Mouse (Mus musculus) spleen, adult 2 months (tissue): Measurements from ENCODE around the gene Nos1ap. TPM values are rescaled to one million over a fixed set of nuclear protein-coding genes. Genes with fewer than 3 reads are reported as not detected.

ENCODE experiments used
- DNase-seq, 2 experiments: peaks; one replicate each; pipeline versions ENCODE4 v3.0.0 to v3.0.0-alpha.2; 2012 to 2021; ENCODE audit warnings: low spot score in 2 of 2, low read depth in 1 of 2
- H3K27ac ChIP-seq: fragments of 200-500 bp; 2 replicates; pipeline ENCODE4 v1.5.1; 2012; ENCODE audit warnings: low read length, inconsistent platforms; ENCODE audit not compliant: insufficient read depth
- H3K27me3 ChIP-seq: fragments of 200-500 bp; 2 replicates; pipeline ENCODE4 v1.6.1; 2012; ENCODE audit warnings: mild to moderate bottlenecking, moderate library complexity, low read length, inconsistent platforms; ENCODE audit not compliant: control insufficient read depth, insufficient read depth
- H3K36me3 ChIP-seq: fragments of 200-500 bp; 2 replicates; pipeline ENCODE4 v1.6.1; 2012; ENCODE audit warnings: mild to moderate bottlenecking, low read length, inconsistent platforms; ENCODE audit not compliant: control insufficient read depth, insufficient read depth
- H3K4me1 ChIP-seq: fragments of 200-500 bp; 2 replicates; pipeline ENCODE4 v1.6.1; 2011; ENCODE audit warnings: inconsistent platforms; ENCODE audit not compliant: control insufficient read depth, insufficient read depth, insufficient read length
- H3K4me3 ChIP-seq: fragments of 200-500 bp; 2 replicates; pipeline ENCODE4 v1.5.1; 2011; ENCODE audit warnings: mild to moderate bottlenecking, inconsistent platforms; ENCODE audit not compliant: insufficient read depth, insufficient read length; ENCODE audit errors: extremely low read depth
- CTCF ChIP-seq: fragments of 200-500 bp; IDR thresholded peaks from 2 replicates; pipeline ENCODE4 v1.5.1; 2011; ENCODE audit warnings: mild to moderate bottlenecking, inconsistent platforms; ENCODE audit not compliant: insufficient read depth, insufficient read length, insufficient replicate concordance; ENCODE audit errors: extremely low read depth
- POLR2A ChIP-seq: fragments of 200-500 bp; IDR thresholded peaks from 2 replicates; pipeline ENCODE4 v1.6.1; 2011; ENCODE audit warnings: low read depth, low read length, inconsistent platforms
- WGBS: fragments of 180-500 bp; shearing (Covaris S2); methylation state at CpG from one replicate; pipeline ENCODE4 v1.1.7; 2018; 5-methylcytosine and 5-hydroxymethylcytosine counted together
- polyA plus RNA-seq: library from polyadenylated mRNA; depleted of rRNA; stranded (reverse); fragments of >200 nt; gene quantifications from 2 replicates; pipeline ENCODE4 v1.2.3, GENCODE M21; 2012

Nos1ap gene
- polyA plus RNA-seq, 1 experiment = 8.1 TPM

DNA sequence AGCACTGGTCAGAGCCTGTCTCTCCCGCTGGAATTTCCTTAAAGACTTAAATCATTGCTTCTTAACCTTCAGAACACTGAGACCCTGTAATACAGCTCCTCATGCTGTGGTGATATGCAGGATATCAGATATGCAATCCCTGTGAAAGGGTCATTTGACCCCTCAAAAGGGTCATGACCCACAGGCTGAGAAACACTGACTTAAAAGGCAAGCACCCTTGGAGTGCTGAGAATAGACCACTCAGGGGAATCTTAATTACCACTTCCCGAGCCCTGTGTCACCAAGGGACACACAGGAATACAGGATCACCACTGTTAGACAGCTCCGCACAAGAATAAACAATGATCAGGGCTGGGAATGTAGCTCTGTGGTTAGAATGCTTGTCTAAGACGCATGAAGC is 91.0 kb downstream of the Nos1ap start:
- no peaks in the 10 kb centered on the region for H3K4me1 ChIP-seq
- DNase-seq = no peak
- no peak for TF ChIP-seq CTCF
- no peak for TF ChIP-seq POLR2A

GRCm38 (mm10) chr1:170496221-170496620 is 93.4 kb downstream of the Nos1ap start:
- DNase-seq = no peak
- TF ChIP-seq POLR2A = no peak
- TF ChIP-seq CTCF = no peak
- Histone ChIP-seq H3K4me1 (peaks cover 3% of the 10 kb centered on the region; the same call in 1 of the 2 replicates), H3K4me3 (no peak overlapping the region), H3K36me3 (no peaks in the 10 kb centered on the region), H3K27ac (no peak overlapping the region), H3K27me3 (no peaks in the 10 kb centered on the region)
- 87% methylated on average over 8 of the region's 8 CpGs for WGBS

More for the DNA sequence above, 91.0 kb downstream of the Nos1ap start:
- H3K27ac ChIP-seq = no peak overlapping the region
- 85% methylated on average over 4 of the region's 4 CpGs for WGBS
- H3K36me3 ChIP-seq = no peaks in the 10 kb centered on the region
- H3K27me3 ChIP-seq = no peaks in the 10 kb centered on the region
- no peak overlapping the region for H3K4me3 ChIP-seq

DNA sequence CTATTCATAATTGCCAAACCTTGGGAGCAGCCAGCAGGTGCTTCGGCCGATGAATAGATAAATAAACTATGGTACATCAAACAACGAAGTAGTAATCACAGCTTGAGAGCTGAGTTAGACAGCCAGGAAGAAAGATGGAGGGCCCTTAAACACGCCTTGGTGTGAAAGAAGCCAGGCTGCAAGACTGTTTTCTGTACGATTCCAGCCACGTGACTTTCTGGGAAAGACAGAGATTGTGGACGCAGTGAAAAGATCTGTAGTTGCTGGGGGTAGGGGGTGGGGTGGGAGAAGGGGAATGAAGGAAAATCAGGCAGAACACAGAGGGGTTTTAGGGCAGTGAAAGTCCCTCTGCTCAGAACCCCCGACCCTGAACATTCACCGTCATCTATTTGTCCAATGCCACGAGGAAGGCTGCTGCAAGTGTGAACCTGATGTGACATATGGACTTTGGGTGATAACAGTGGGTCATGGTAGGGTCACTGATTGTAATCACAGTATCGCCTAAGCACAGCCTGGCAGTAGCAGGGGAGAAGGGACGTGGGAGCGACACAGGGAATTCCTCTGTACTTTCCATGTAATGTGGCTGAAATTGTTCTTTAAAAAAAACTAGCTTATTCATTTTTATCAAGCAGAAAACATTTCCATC is 94.0 kb downstream of the Nos1ap start:
- Histone ChIP-seq H3K27ac (no peak overlapping the region), H3K4me1 (peaks cover 3% of the 10 kb centered on the region; the same call in 1 of the 2 replicates), H3K4me3 (no peak overlapping the region), H3K27me3 (no peaks in the 10 kb centered on the region), H3K36me3 (no peaks in the 10 kb centered on the region)
- TF ChIP-seq CTCF = no peak
- TF ChIP-seq POLR2A = no peak
- 87% methylated on average over 13 of the region's 13 CpGs for WGBS
- DNase-seq = no peak

DNA sequence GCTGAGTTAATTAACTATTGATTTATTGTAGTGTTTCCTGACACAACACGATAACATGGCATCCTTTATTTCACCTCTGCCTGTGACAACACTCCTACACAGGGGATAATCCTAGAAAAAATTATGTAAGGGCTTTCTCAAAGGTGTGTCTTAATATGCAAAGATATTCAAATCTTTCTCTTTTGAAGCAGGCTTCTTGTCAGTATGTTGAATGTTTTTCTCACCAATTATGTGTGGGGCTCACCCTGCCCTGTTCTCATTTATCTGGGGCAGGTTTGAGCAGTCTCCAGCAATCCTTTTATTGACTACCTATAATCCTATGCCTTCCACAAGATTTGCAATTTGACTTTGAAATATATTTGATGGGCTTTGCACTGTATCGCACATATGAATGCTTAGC is 97.1 kb downstream of the Nos1ap start:
- peaks cover 3% of the 10 kb centered on the region; the same call in 1 of the 2 replicates for H3K4me1 ChIP-seq
- 90% methylated on average over 2 of the region's 2 CpGs for WGBS
- no peak for DNase-seq
- H3K4me3 ChIP-seq = no peak overlapping the region
- TF ChIP-seq POLR2A = no peak
- TF ChIP-seq CTCF = no peak
- no peaks in the 10 kb centered on the region for H3K36me3 ChIP-seq
- H3K27me3 ChIP-seq = no peaks in the 10 kb centered on the region
- no peak overlapping the region for H3K27ac ChIP-seq

- no peak for TF ChIP-seq CTCF
- no peak for TF ChIP-seq POLR2A
- no peak overlapping the region for H3K27ac ChIP-seq
- H3K4me1 ChIP-seq = peaks cover 3% of the 10 kb centered on the region; the same call in 1 of the 2 replicates
- H3K4me3 ChIP-seq = no peak overlapping the region
- no peak for DNase-seq
- no peaks in the 10 kb centered on the region for H3K27me3 ChIP-seq
- 67% methylated on average over 4 of the region's 4 CpGs for WGBS
- H3K36me3 ChIP-seq = no peaks in the 10 kb centered on the region
Measured at GRCm38 (mm10) chr1:170492027-170492426, 97.6 kb downstream of the Nos1ap start.

- Histone ChIP-seq H3K27me3 (no peaks in the 10 kb centered on the region), H3K27ac (no peak overlapping the region), H3K36me3 (no peaks in the 10 kb centered on the region), H3K4me3 (no peak overlapping the region), H3K4me1 (peaks cover 3% of the 10 kb centered on the region; the same call in 1 of the 2 replicates)
- 89% methylated on average over 7 of the region's 7 CpGs for WGBS
- no peak for DNase-seq
- no peak for TF ChIP-seq CTCF
- TF ChIP-seq POLR2A = no peak
Measured at GRCm38 (mm10) chr1:170489936-170490335, 99.7 kb downstream of the Nos1ap start.

- no peak for DNase-seq
- Histone ChIP-seq H3K27me3 (no peaks in the 10 kb centered on the region), H3K27ac (no peak overlapping the region), H3K4me3 (no peak overlapping the region), H3K4me1 (peaks cover 3% of the 10 kb centered on the region; the same call in 1 of the 2 replicates), H3K36me3 (no peaks in the 10 kb centered on the region)
- TF ChIP-seq CTCF (no peak), POLR2A (no peak)
- WGBS = 94% methylated on average over 6 of the region's 6 CpGs
Measured at GRCm38 (mm10) chr1:170489450-170489849, 100.2 kb downstream of the Nos1ap start.
